Mouse (Mus musculus) retina, embryonic 14.5 days (tissue): ENCODE data around the gene Tpra1.

Experiments used
- DNase-seq: peaks from one replicate; pipeline ENCODE4 v3.0.0-alpha.2; 2015; ENCODE audit warnings: low spot score

Gene Tpra1

DNA sequence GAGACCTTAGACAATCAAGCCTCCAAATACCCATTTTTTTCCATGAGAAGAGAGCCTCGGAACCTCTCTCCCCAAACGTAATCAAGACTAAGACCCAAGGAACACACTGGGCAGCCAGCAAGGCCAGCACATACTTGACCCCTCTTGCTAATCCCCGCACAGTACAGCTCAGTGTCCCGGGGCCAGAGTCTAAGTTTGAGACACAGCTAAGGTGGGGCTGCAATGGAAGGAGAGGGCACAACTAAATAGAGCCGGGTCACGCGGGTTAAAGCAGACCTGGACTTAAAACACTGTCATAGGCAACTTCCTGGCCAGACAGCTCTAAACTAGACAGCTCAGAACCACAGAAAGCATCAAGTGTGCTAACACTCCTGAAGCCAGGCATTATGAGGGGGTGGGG lies 11.2 kb upstream of the Tpra1 start:
- DNase-seq = no peak

DNA sequence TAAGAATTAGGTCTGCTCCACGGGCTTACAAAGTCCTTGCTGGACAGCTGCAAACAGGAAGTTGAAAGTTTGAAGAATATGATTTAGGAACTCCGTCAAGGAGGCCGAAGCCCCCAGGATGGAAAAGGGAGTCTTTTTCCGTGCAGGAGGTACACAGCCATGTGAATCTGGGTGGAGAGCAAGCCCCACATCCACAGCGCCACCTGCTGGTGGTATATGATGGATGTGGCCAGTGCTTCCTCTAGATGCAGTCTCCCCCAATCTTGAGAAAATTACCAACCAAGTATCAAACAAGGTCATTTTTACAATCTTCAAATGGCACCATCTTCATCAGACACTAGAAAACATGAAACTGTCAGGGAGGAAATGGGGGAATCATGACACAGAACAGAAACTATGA lies 8.5 kb upstream of the Tpra1 start:
- DNase-seq = peak; percentile 86

DNA sequence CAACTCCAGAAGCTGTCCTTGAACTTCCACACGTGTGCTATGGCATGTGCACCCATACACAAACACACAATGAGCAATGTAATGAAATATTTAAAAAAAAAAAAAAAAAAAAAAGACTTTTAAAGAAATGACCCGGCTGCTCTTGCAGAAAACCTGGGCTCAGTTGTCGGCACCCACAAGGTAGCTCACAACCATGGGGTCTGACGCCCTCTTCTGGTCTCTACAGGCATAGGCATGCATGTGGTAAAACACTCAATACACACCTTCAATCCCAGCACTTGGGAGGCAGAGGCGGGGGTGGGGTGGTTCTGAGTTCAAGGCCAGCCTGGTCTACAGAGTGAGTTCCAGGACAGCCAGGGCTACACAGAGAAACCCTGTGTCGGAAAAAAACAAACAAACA lies 6.1 kb upstream of the Tpra1 start:
- no peak for DNase-seq

DNA sequence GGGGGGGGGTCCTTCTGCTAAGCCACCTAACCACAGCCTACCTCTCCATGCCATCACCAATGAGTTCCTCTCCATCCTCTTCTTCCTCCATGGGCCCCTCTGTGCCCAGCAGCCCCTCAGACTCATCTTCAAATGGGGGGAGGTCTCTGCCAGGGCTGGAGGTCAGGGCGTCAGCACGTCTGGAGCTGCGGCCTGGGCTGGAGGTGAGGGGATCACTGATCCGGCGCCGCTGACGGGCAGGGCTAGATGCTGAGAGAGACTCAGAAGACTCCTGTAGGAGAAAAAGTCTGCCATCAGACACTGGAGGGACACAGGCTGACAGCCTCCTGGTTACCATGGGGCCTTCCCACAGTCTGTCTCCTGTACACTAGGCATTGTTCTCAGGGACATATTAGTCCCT lies 4.8 kb upstream of the Tpra1 start:
- no peak for DNase-seq

DNA sequence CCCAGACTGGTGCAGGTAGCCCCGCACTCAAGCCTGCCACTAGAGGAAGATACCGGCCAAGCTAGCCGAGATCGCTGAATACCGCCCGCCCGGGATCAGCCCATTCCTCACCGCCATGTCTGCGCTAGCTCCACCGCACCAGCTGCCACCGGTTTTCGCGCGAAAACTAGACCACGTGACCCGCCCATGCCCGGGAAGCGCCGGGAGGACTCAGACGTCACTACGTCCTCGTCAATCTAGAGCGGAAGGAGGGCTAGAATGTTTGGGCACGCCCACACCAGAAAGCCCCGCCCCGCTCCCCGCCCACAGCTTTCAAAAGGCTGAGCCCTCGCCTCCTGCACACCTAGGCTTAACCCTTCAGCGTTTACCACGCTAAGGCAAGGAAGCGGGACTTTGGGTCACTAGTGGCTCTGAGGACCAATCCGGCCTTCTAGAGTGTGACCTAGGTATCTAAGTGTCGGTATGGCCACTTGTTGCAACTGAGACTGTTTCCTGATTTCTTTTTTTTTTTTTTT lies 3.5 kb upstream of the Tpra1 start, which contains the start of gene Mcm2:
Gene Mcm2 (minus strand): TSS at position 247 of the 515 bp plus-strand sequence.
- DNase-seq = peak; percentile 97

DNA sequence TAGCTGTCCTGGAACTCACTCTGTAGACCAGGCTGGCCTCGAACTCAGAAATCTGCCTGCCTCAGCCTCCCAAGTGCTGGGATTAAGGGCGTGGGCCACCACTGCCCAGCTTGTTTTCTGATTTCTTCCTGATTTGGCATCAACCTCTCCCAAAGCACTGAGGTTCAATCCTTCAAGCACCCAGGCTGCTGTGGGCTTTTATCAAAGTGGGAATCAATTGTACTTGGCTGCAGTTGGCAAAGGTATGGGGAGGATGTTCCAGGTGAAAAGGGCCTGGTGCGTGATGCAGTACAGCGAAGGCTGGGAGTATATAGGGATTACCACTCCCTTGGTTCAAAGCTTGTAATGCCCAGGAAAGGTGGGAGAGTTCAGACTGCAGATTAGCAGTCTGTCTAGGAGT lies 3.0 kb upstream of the Tpra1 start:
- DNase-seq = no peak

DNA sequence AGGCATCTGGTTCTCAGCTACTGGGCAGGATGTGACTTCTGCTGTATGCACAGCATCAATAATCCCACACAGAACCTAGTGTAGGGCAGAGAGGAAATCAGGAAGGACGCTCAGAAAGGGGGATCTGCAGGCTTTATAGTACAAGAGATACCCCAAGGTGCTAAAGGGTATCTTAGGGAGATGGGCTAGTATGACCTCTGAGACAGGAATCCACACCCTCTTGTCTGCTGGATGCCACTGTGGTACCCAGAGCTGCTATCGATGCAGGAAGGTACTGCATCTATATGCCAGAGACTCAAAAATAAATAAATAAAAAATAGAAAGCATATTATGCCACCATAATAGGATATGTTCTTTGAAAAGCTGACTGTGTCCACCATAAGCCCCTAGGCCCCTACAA lies 2.4 kb upstream of the Tpra1 start:
- DNase-seq = no peak

DNA sequence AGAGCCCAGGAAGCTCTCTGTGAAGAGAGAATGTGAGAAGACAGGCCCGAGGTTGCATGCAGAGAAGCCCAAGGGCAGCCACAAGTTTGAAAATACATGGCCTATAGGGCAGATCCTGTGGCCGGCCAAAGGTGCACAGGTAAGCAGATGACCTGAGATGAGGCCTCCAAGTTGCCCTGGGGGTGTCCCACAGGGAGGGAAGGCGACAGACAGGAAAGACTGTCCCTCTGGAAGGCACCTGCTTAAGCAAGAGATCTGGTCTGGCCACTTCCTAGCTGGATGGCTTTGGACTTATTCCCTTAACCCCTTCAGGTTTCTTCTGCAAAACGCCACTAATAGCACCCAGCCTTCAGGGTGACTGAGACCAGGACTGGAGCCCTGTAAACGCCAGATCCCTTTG lies 580 bp upstream of the Tpra1 start:
- DNase-seq = no peak

DNA sequence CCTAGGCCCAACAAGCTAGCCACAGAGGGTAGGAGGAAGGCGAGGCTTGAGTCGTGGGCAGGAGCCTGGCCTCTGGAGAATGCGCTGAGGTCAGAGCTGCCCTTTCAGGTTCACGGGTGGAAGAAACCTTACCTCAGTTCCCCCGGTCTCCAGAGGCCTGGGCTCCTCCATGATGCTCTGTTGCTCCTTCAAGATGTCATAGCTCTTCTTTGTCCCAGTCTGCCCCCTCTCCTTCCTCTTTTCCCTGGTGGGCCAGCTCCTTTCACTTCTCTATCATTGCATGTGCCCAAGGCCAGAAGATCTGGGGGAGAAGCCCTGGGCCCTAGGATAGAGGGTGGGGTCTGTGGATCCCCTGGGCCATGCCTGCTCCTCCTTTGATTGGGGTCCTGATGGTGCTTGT lies 1.7 kb downstream of the Tpra1 start:
- no peak for DNase-seq

DNA sequence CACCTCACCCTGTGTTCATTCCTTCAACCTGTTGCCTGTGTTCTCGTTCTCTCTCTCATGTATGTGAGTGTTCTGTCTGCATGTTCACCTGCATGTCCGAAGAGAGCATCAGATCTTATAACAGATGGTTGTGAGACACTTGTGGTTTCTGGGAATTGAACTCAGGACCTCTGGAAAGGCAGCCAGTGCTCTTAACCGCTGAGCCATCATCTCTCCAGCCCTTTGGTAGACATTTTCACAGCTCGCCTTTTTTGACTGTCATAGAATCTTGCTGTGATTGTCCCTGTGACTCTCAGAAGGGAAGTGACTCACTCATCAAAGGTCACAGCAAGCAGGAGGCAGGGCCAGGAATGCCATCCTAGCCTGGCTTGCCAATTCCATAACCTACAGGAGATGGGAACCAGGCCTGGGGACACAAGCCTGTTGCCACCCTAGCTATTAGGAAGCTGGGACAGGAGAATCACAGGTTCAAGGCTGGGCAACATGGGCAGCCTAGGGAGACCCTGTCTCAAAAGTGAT lies 2.5 kb downstream of the Tpra1 start:
- no peak for DNase-seq

DNA sequence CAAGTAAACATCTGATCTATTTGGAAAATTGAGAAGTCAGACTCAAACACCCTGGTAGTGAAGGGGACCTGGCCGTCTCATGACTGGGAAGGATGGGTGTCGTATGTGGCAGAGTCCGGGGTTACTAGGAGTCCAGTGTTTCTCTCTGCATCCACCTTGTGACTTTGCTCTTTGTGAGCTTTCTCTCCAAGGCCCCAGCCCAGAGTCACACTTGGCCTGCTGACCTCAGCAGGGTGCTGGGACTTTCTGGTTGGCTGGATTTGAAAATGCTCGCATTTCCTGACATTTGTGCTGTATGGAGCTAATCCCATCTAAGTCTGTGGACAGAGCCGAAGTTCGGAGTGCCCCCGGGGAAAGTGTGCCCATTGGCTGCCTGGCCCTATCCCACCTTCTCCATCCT lies 3.0 kb downstream of the Tpra1 start:
- DNase-seq = no peak

DNA sequence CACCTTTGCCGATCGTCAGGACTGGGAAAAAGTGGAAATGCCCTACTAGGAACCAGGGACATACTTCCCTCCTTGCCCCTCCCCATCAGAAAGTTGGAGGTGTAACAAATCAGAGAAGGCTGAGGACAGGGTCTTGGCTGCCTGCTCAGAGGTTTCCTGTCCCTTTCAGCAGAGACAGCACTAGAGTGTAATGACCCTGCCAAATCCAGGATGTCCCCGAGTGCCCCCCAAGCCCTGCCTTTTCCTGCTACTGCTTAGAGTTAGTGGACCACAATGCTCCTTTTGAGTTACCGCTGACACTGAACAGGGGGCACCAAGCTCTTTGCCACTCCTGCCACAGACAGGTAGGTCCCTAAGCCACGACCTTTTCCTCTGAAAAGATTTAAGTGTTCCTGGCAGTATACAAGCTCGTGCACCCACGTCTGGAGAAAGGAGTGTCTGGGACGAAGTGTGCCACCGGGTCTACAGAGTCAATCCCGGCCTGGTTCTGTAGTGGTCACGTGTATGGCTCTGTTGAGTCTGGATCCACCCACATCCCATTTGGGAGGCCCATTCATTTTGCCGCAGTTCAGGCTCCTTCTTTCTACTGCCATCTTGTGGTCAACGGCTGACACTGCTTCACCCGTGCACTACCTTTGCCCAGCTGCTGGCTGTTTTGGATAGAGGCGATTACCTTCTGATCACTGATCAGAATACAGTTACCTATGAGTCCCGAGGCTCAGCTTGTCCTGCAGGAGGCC lies 4.5 kb downstream of the Tpra1 start:
- peak; percentile 80 for DNase-seq

DNA sequence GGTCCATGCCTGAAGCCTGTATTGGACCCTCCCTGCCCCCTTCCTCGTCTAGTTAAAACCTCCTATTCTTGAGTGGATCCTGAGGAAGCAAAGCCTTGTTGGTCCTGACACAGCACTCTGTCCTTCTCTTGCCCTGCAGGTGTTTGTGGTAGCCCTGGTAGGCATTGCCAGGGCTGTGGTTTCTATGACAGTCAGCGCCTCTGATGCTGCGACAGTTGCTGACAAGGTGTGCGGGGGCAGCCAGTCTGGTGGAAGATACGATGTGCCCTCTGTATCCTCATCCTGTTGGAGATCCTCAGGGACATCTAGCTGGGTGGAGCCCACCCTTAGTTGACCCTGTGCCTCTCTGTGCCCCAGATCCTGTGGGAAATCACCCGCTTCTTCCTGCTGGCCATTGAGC lies 7.1 kb downstream of the Tpra1 start:
- no peak for DNase-seq

DNA sequence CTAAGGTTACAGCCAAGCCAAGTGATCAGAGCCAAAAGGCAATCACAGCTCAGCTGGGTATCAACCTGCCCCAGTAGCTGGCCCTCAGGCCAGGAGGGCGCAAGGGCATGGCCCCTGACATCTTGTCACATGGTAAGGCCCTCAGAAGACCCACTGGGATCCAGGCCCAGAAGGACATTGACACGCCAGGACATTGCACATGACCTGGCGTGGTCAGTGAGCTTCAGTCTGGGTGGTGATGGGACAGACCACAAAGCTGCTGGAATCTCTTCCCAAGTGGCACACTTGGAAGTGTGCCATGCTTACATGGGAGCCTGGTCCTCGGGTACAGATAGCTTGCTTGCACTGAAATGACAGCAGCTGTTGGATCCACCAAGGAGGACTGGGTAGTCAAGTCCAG lies 11.0 kb downstream of the Tpra1 start:
- DNase-seq = no peak

DNA sequence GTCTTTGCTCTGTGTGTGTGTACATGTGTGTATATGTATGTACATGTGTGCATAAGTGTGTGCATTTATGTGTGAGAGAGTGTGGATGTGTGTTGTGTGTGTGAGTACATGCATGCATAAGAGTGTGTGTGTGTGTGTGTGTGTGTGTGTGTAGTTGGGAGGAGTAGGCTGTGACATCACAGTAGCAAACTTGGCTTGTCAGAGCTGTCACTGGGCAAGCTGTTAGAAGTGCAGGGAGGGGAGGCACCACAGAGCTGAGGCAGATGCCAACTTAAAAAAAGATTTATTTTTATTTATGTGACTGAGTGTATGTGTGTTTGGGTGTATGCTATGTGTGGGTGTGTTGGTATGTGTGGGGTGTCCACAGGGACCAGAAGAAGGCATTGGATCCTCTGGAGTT lies 11.4 kb downstream of the Tpra1 start:
- no peak for DNase-seq

DNA sequence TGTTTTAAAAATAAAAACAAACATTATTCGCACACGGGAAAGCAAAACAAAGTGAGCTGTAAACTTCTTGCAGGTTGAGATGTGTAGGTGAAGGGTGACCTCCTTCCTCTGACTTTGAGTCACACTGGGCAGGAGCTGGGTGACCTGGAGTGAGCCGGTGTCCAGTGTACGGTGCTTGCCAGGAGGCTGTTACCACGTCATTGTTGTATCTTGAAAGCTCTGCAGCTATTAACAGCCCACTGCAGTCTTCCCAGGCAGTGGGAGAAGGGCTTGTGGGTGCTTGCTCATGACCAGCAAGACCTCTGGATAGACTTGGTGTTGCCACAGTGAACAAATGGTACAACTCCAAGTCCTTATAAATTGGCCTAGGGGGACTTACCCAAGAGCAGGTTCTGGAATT lies 12.7 kb downstream of the Tpra1 start:
- DNase-seq = no peak

DNA sequence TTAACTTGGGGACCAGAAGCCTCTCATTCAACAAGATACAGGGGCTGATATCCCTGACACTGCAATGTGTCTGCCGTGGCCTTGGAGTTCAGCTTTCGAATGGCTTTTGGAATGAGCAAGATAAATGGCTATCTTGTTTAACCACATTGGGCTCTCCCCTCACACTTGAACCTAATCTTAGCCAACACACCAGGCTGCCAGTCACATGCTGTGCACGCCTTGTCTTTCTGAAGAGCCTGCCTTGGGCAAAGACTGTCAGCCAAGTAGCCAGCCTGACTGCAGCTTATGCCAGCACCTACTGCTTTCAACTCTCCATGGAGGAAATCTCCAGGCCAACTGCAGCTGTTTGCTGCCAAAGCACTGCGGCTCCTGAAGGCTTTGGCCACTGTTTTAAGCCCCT lies 13.5 kb downstream of the Tpra1 start:
- no peak for DNase-seq

DNA sequence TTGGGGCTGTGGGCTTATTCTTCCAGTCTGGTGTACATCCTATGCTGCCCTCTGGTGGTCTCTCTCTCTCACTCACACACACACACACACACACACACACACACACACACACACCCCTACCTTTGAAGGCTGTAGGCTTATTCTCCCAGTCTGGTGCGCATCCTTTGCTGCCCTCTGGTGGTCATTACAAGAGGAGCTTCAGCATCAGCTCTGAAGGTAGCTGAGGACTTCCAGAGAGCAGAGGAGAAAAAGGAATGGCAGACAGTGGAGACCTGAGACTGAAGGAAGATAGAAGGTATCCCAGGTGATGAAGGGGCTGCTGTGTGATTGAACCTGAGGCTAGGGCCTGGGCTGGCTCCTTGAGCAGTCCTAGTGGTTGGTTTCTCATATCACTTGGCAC lies 14.1 kb downstream of the Tpra1 start:
- peak; percentile 78 for DNase-seq

DNA sequence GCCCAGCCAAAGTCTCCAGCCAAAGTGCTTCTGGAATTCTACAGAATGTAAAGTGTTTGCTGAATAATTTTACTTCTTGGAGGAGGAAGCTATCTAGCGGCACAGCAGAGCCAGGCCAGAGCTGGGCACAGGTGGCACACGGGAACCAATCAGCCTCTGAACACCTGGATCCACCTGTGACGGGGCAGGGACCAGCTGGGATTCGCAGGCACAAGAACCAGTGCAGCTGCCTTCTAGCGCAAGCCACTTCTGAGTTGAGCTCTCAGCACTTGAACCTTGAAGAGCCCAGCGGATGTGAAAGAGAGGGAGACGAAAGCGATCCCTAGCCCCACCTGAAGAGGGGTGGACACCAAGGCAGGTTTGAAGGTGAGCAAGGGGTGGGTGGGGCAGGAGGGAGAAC lies 16.8 kb downstream of the Tpra1 start:
- no peak for DNase-seq

DNA sequence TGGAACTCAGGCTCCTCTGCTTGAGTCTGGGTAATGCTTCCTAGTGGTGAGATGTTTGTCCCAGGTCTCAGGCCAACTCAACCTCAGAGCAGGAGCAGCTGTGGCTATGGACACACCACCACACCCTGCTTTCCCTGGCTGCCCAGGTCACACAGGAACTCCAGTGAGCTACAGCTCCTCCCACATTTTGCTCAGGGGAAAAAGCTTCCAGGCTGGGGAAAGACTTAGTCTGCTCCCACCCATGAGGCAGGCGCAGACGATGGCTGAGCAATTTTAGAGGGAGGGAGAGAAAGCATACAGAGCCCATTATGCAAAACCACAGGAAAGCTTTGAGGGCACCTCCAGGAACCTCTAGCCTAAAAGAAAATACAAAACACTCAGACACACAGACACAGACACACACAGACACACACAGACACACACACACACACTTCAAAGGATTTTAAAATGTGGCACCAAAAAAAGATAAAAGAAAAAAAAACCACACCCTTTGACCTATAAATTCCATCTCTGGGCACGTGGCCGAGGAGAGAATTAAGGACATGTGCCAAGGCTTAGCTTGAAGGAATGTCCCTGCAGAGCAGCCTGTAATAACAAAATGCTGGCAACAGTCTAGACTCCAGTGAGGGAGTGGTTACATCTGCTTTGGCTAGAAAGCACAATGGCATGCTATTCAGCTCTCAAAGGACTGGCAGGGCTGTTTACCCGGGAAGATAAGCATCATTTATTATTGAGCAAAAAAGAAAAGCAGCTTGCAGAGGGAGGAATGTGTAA lies 22.6 kb downstream of the Tpra1 start:
- DNase-seq = no peak

DNA sequence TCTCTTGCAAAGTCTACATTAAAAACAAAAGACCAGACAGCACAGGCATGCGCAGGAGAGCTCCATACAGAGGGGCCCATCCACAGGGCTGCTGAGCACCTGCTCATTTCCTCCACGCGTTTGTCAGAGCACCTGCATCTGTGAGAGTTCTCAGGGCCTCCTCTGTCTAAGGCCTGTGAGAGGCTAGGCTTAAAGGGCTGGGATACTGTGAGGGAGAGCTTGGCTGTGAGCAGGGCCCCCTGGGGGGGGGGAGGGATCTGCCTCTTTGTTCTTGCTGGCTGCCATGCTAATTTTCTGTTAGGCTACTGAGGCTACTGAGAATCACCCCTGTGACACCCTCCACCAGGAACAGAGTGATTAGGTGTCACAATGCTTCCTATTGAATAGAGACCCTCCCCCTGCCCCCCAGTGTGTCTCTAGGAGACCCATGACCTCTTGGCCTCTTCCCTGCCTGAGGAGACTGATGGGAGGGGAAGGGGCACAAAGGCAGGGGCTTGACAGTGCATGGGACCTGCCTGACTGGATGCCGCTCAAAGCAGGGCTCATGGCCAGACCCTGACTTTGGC lies 23.7 kb downstream of the Tpra1 start:
- DNase-seq = peak; percentile 48

DNA sequence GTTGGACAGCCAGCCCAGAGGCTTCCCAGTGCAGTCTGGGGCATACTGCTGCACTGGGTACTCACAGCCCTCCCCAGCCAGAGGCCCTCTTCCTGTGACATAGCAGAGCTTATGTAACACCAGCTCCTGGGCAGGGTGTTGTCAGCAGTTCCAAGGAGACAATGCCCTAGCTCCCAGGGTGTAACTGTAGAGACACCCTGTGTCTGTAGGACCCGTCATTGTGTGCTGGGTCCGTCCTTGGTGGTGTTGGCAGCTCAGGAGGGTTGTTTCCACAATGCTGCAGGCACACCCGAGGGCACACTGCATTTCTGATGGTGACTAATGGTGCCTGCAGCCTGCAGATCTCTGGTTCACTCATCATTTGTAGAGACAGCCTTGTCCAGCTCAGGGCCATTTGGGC lies 24.8 kb downstream of the Tpra1 start:
- no peak for DNase-seq

DNA sequence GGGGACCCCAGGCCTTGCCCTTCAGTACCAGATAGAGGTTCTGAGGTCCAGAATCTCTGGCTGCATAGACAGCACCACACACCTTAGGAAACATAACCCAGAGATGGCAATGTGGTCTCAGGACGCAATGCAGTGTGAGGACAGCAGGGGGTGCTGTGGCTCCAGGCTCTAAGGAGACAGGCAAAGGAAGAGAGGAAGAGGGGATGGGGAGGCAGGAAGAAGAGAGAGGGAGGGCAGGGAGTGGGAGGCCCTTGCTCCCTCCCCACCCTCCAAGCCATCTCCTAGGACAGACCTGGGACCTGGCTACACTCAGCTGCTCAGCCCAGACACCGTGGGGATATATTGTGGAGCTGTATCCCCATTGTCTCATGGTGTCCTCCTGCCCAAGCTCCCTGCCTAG lies 25.5 kb downstream of the Tpra1 start:
- DNase-seq = peak; percentile 87
